10 mouse cellular contexts compared by ENCODE assay signal in genomic region chr12:98269791-98270745, GRCm38 (mm10). TPM values are rescaled to one million over a fixed set of nuclear protein-coding genes. Genes with fewer than 3 reads are reported as not detected.
A peak's percentile ranks its signal among the peaks of the same experiment; 100 is the strongest.
DNase-seq lines count a peak whose midpoint lies in the region; ATAC-seq lines count a peak whose summit lies in the region.
"Had no signal": no experiment of that assay in that cellular context is flagged by ENCODE, and none has a peak within 500 bp of the region (broad histone marks: within the 10 kb centered on the region; RNA-seq: fewer than 3 reads in every experiment).

No protein-coding gene starts in this region.

- H3K36me3 ChIP-seq in kidney, embryonic 15.5 days, result no peaks in the 10 kb centered on the region
- no peaks in the 10 kb centered on the region for H3K36me3 ChIP-seq in stomach, embryonic 15.5 days

- peaks cover 5% of the 10 kb centered on the region; the same call in 1 of the 2 replicates for H3K27me3 ChIP-seq in kidney, embryonic 15.5 days
- no peaks in the 10 kb centered on the region for H3K27me3 ChIP-seq in stomach, embryonic 15.5 days (replicated peaks)

- WGBS in kidney, embryonic 15.5 days, result 39% methylated on average over 17 of the region's 17 CpGs
- WGBS in stomach, embryonic 15.5 days, result 33% methylated on average over 17 of the region's 17 CpGs

- no peaks in the 10 kb centered on the region for H3K9me3 ChIP-seq in kidney, embryonic 15.5 days (replicated peaks)
- H3K9me3 ChIP-seq in stomach, embryonic 15.5 days, result no peaks in the 10 kb centered on the region

- H3K27ac ChIP-seq in kidney, embryonic 15.5 days, result no peak overlapping the region
- no peak overlapping the region for H3K27ac ChIP-seq in stomach, embryonic 15.5 days

- H3K4me2 ChIP-seq in kidney, embryonic 15.5 days, result peak overlapping the region; percentile 43
- peak overlapping the region; percentile 31 for H3K4me2 ChIP-seq in stomach, embryonic 15.5 days

- no peak for DNase-seq in kidney, adult 18-20 months
- DNase-seq in NIH3T3 (ENCODE audit: low read depth) (peak; percentile 54), liver (peak; percentile 22)
- DNase-seq in left cerebral cortex, postnatal 10 days (ENCODE audit: extremely low spot score in 1 of 2, low spot score in 2 of 2), result no peak
- no peak for DNase-seq in adrenal gland, adult 8-10 months
- DNase-seq in right cerebral cortex, postnatal 36 days (ENCODE audit: low spot score in 2 of 2), result no peak
- DNase-seq: cerebellum, postnatal 25 days; right cerebral cortex, postnatal 25 days had no signal

- intact Hi-C loops in left cerebral cortex, postnatal 10 days (cut with DNase I), result no loop called here

- ATAC-seq in kidney, embryonic 15.5 days (replicated peaks; ENCODE audit: low FRiP score), result no peak
- ATAC-seq in stomach, embryonic 15.5 days (ENCODE audit: insufficient read depth, low FRiP score, low read depth), result no peak

- H3K4me3 ChIP-seq in kidney, embryonic 15.5 days (replicated peaks), result no peak overlapping the region
- no peak overlapping the region for H3K4me3 ChIP-seq in stomach, embryonic 15.5 days (replicated peaks)

- peaks cover 8% of the 10 kb centered on the region; the same call in 1 of the 2 replicates for H3K4me1 ChIP-seq in kidney, embryonic 15.5 days
- H3K4me1 ChIP-seq in stomach, embryonic 15.5 days, result no peaks in the 10 kb centered on the region

- no peak overlapping the region for H3K9ac ChIP-seq in kidney, embryonic 15.5 days
- H3K9ac ChIP-seq in stomach, embryonic 15.5 days, result no peak overlapping the region

RNA-seq across cellular contexts. Expression of gene Gpr65, which starts 1.6 kb away (rescaled TPM):
- 1.2 and 1.6 TPM in 2 replicates for polyA plus RNA-seq in kidney, embryonic 15.5 days (2015; fragmentation: Nextera tagmentation; extraction: Ambion mirVana)
- 3.2 and 3.4 TPM in 2 replicates for polyA plus RNA-seq in stomach, embryonic 15.5 days (2015; fragmentation: Nextera tagmentation; extraction: Ambion mirVana)
- under 1 TPM in 1 of 2 experiments, not detected in 1; 0.15 TPM for total RNA-seq in left cerebral cortex, postnatal 10 days (2021)
- total RNA-seq in adrenal gland, adult 8-10 months (2022), result 1 to 10 TPM; 1.4 to 3.8 (median 2.9) TPM

RNA-seq across cellular contexts. Expression of gene Galc, which starts 10.8 kb away (rescaled TPM):
- 13.4 and 13.5 TPM in 2 replicates for polyA plus RNA-seq in kidney, embryonic 15.5 days (2015; fragmentation: Nextera tagmentation; extraction: Ambion mirVana)
- 6.9 and 7.2 TPM in 2 replicates for polyA plus RNA-seq in stomach, embryonic 15.5 days (2015; fragmentation: Nextera tagmentation; extraction: Ambion mirVana)
- 10 to 100 TPM; 20.0 to 20.7 TPM for total RNA-seq in left cerebral cortex, postnatal 10 days (2021)
- total RNA-seq in adrenal gland, adult 8-10 months (2022), result 10 to 100 TPM; 12.9 to 19.5 (median 15.9) TPM

Comparison
In these comparisons a context has a peak if more than half of its experiments do, and no peak if none do; other contexts are left out.
1. DNase-seq: peak in NIH3T3 (single experiment) and liver (single experiment); none in kidney, adult 18-20 months (single experiment), left cerebral cortex, postnatal 10 days (0 of 2), adrenal gland, adult 8-10 months (single experiment) and right cerebral cortex, postnatal 36 days (0 of 2).